Mouse (Mus musculus) limb, embryonic 10.5 days (tissue): ENCODE measurements around the gene Prkag2. TPM values are rescaled to one million over a fixed set of nuclear protein-coding genes. Genes with fewer than 3 reads are reported as not detected.

Experiments
- DNase-seq: peaks from one replicate; pipeline ENCODE4 v3.0.0-alpha.2; 2017; ENCODE audit warnings: low spot score
- H3K27ac ChIP-seq: fragments of 300-500 bp; sonication (generic); 2 replicates; pipeline ENCODE4 v1.5.1; 2016; ENCODE audit warnings: mild to moderate bottlenecking
- H3K27me3 ChIP-seq: fragments of 300-500 bp; sonication (generic); 2 replicates; pipeline ENCODE4 v1.6.1; 2016; ENCODE audit warnings: low read depth, mild to moderate bottlenecking; ENCODE audit not compliant: poor library complexity, severe bottlenecking
- H3K36me3 ChIP-seq: fragments of 300-500 bp; sonication (generic); 2 replicates; pipeline ENCODE4 v1.6.1; 2016; ENCODE audit warnings: mild to moderate bottlenecking, moderate library complexity
- H3K4me1 ChIP-seq: fragments of 300-500 bp; sonication (generic); 2 replicates; pipeline ENCODE4 v1.6.1; 2016
- H3K4me3 ChIP-seq: fragments of 300-500 bp; sonication (generic); 2 replicates; pipeline ENCODE4 v1.5.1; 2016; ENCODE audit warnings: mild to moderate bottlenecking, moderate library complexity
- H3K9me3 ChIP-seq: fragments of 300-500 bp; sonication (generic); replicated peaks from 2 replicates; pipeline ENCODE4 v1.6.1; 2016; ENCODE audit warnings: mild to moderate bottlenecking
- WGBS: fragments of 180-500 bp; shearing (Covaris S2); methylation state at CpG from one replicate; pipeline ENCODE4 v1.1.7; 2016; 5-methylcytosine and 5-hydroxymethylcytosine counted together
- polyA plus RNA-seq: library from polyadenylated mRNA; unstranded; fragments of >200 nt; fragmentation: Nextera tagmentation; extraction: Ambion mirVana; gene quantifications from 2 replicates; pipeline ENCODE4 v1.2.1, GENCODE M21; 2016

Gene Prkag2
- polyA plus RNA-seq, 1 experiment from 2014 or later, result 35.1 TPM

- H3K36me3 ChIP-seq, result no peaks in the 10 kb centered on the region
Observed at GRCm38 (mm10) chr5:24982258-24982657, 118.2 kb downstream of the Prkag2 start.

GRCm38 (mm10) chr5:24981765-24982164 is 118.7 kb downstream of the Prkag2 start:
- 79% methylated on average over 6 of the region's 6 CpGs for WGBS
- no peaks in the 10 kb centered on the region for H3K9me3 ChIP-seq
- peaks cover 36% of the 10 kb centered on the region for H3K4me1 ChIP-seq
- no peaks in the 10 kb centered on the region for H3K36me3 ChIP-seq
- no peak overlapping the region for H3K4me3 ChIP-seq
- no peak overlapping the region for H3K27ac ChIP-seq
- no peaks in the 10 kb centered on the region for H3K27me3 ChIP-seq
- no peak for DNase-seq

More at GRCm38 (mm10) chr5:24982258-24982657, 118.2 kb downstream of the Prkag2 start:
- H3K27ac ChIP-seq, result no peak overlapping the region
- no peaks in the 10 kb centered on the region for H3K27me3 ChIP-seq
- H3K9me3 ChIP-seq, result no peaks in the 10 kb centered on the region
- 63% methylated on average over 3 of the region's 3 CpGs for WGBS
- peaks cover 32% of the 10 kb centered on the region for H3K4me1 ChIP-seq
- no peak overlapping the region for H3K4me3 ChIP-seq
- no peak for DNase-seq

GRCm38 (mm10) chr5:24979968-24980345 is 120.5 kb downstream of the Prkag2 start:
- Histone ChIP-seq H3K9me3 (no peaks in the 10 kb centered on the region), H3K36me3 (no peaks in the 10 kb centered on the region), H3K4me3 (no peak overlapping the region), H3K27ac (no peak overlapping the region), H3K27me3 (no peaks in the 10 kb centered on the region), H3K4me1 (peaks cover 45% of the 10 kb centered on the region)
- DNase-seq, result no peak
- 79% methylated on average over 10 of the region's 10 CpGs for WGBS

- DNase-seq, result no peak
- Histone ChIP-seq H3K4me1 (peaks cover 39% of the 10 kb centered on the region), H3K9me3 (no peaks in the 10 kb centered on the region), H3K36me3 (no peaks in the 10 kb centered on the region), H3K4me3 (no peak overlapping the region), H3K27me3 (no peaks in the 10 kb centered on the region), H3K27ac (no peak overlapping the region)
- WGBS, result 73% methylated on average over 4 of the region's 4 CpGs
Observed at GRCm38 (mm10) chr5:24979312-24979967, 121.0 kb downstream of the Prkag2 start.

GRCm38 (mm10) chr5:24976907-24977306 is 123.5 kb downstream of the Prkag2 start:
- H3K36me3 ChIP-seq, result no peaks in the 10 kb centered on the region
- no peak for DNase-seq
- H3K27ac ChIP-seq, result no peak overlapping the region
- peaks cover 36% of the 10 kb centered on the region for H3K4me1 ChIP-seq
- H3K9me3 ChIP-seq, result no peaks in the 10 kb centered on the region
- H3K4me3 ChIP-seq, result no peak overlapping the region
- no peaks in the 10 kb centered on the region for H3K27me3 ChIP-seq
- 70% methylated on average over 3 of the region's 3 CpGs for WGBS

GRCm38 (mm10) chr5:24976236-24976635 is 124.2 kb downstream of the Prkag2 start:
- Histone ChIP-seq H3K36me3 (no peaks in the 10 kb centered on the region), H3K9me3 (no peaks in the 10 kb centered on the region), H3K27me3 (no peaks in the 10 kb centered on the region), H3K4me3 (no peak overlapping the region), H3K4me1 (peaks cover 32% of the 10 kb centered on the region), H3K27ac (no peak overlapping the region)
- WGBS, result 73% methylated on average over 12 of the region's 12 CpGs
- DNase-seq, result no peak

- H3K4me3 ChIP-seq, result no peak overlapping the region
- WGBS, result 77% methylated on average over 7 of the region's 7 CpGs
- DNase-seq, result no peak
- H3K27me3 ChIP-seq, result no peaks in the 10 kb centered on the region
- H3K36me3 ChIP-seq, result no peaks in the 10 kb centered on the region
- peaks cover 32% of the 10 kb centered on the region for H3K4me1 ChIP-seq
- H3K9me3 ChIP-seq, result no peaks in the 10 kb centered on the region
- no peak overlapping the region for H3K27ac ChIP-seq
Observed at GRCm38 (mm10) chr5:24975100-24975499, 125.3 kb downstream of the Prkag2 start.

- Histone ChIP-seq H3K4me1 (peaks cover 35% of the 10 kb centered on the region), H3K4me3 (no peak overlapping the region), H3K27ac (no peak overlapping the region), H3K9me3 (no peaks in the 10 kb centered on the region), H3K27me3 (no peaks in the 10 kb centered on the region), H3K36me3 (no peaks in the 10 kb centered on the region)
- 84% methylated on average over 9 of the region's 9 CpGs for WGBS
- DNase-seq, result no peak
Observed at GRCm38 (mm10) chr5:24973672-24974225, 126.7 kb downstream of the Prkag2 start.

- Histone ChIP-seq H3K4me1 (peaks cover 31% of the 10 kb centered on the region), H3K27ac (no peak overlapping the region), H3K4me3 (no peak overlapping the region), H3K36me3 (no peaks in the 10 kb centered on the region), H3K9me3 (no peaks in the 10 kb centered on the region), H3K27me3 (no peaks in the 10 kb centered on the region)
- no peak for DNase-seq
- WGBS, result 63% methylated on average over 13 of the region's 13 CpGs
Observed at GRCm38 (mm10) chr5:24973228-24973627, 127.2 kb downstream of the Prkag2 start.

GRCm38 (mm10) chr5:24970552-24971275 is 129.7 kb downstream of the Prkag2 start:
- DNase-seq, result no peak
- no peak overlapping the region for H3K27ac ChIP-seq
- H3K9me3 ChIP-seq, result no peaks in the 10 kb centered on the region
- H3K27me3 ChIP-seq, result no peaks in the 10 kb centered on the region
- WGBS, result 95% methylated on average over 8 of the region's 8 CpGs
- no peak overlapping the region for H3K4me3 ChIP-seq
- H3K4me1 ChIP-seq, result 0 out of 2 replicates have a peak, but pooled peaks cover 9% of the 10 kb centered on the region
- no peaks in the 10 kb centered on the region for H3K36me3 ChIP-seq

GRCm38 (mm10) chr5:24969241-24969880 is 131.1 kb downstream of the Prkag2 start:
- Histone ChIP-seq H3K27ac (no peak overlapping the region), H3K4me1 (0 out of 2 replicates have a peak, but pooled peaks cover 9% of the 10 kb centered on the region), H3K9me3 (no peaks in the 10 kb centered on the region), H3K27me3 (no peaks in the 10 kb centered on the region), H3K36me3 (no peaks in the 10 kb centered on the region), H3K4me3 (no peak overlapping the region)
- no peak for DNase-seq
- WGBS, result 84% methylated on average over 11 of the region's 11 CpGs

- H3K9me3 ChIP-seq, result no peaks in the 10 kb centered on the region
- no peaks in the 10 kb centered on the region for H3K27me3 ChIP-seq
- H3K36me3 ChIP-seq, result no peaks in the 10 kb centered on the region
- no peak for DNase-seq
- no peak overlapping the region for H3K4me3 ChIP-seq
- H3K4me1 ChIP-seq, result 0 out of 2 replicates have a peak, but pooled peaks cover 6% of the 10 kb centered on the region
- no peak overlapping the region for H3K27ac ChIP-seq
- 52% methylated on average over 8 of the region's 8 CpGs for WGBS
Observed at GRCm38 (mm10) chr5:24968792-24969191, 131.7 kb downstream of the Prkag2 start.
